Mouse (Mus musculus) inflammation-experienced regulatory T-cells (primary cell): Measurements from ENCODE around the gene 4931408C20Rik. TPM values are rescaled to one million over a fixed set of nuclear protein-coding genes. Genes with fewer than 3 reads are reported as not detected.

Source experiments
- polyA plus RNA-seq, 2 experiments: library from polyadenylated mRNA; unstranded; fragments of 100-300 nt; shearing (Covaris generic); gene quantifications; one replicate each; pipeline ENCODE4 v1.2.1; 2017

Gene 4931408C20Rik
- polyA plus RNA-seq, result under 1 TPM in 1 of 2 experiments, not detected in 1; 0.06 TPM

DNA sequence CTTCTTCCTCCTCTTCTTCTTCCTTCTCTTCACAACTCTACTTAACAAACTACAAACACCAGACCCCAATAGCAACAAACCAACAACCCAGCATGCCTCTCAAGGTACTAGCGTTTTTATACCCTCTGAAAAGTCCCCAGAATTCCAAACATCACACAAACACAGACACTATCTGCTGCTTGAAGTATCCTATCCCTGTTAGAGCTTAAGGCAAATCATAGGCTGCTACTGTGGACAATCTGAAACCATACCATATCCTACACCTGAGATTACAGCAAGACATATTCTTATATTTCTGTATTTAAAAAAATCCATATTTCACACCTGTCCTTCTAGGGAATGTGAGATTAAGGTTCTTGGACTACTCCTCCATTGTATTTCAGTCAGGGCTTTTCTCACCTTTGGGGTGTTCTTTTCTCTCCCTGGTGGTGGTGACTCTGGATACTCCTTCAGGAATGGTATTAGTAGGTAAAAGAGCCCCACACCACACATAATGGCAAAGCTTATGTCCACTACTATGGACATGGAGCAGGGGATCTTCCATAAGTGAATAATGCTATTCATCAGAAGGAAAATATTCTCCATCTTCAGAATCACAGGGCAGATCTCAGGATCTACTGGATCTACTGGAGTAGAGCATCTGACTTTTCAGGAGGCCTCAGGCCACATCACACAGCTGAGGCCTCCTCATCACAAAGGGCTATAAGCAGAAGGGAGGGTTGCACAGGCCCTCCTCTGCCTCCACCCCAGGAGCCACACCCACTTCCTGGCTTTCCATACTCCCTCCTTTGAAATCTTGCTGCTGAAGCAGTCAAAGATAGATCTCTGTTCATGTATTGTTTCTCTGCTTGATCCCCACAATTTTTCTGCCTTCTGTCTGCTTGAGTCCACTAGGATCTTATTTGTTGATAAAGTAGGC lies at the start of gene 4931408C20Rik:
Gene 4931408C20Rik, minus strand, starts transcription at position 619 of the 919 bp plus-strand sequence.

